Mouse (Mus musculus) thymus, postnatal 36 days (tissue): ENCODE measurements around the gene Nppa.

Source experiments
- DNase-seq, 2 experiments: peaks; one replicate each; pipeline ENCODE4 v3.0.0; 2022; ENCODE audit warnings: mixed read lengths in 2 of 2

Nppa gene

GRCm38 (mm10) chr4:148000202-148000772, at the start of gene Nppa:
Nppa (plus strand) TSS chr4:148000722.
- no peak for DNase-seq

- DNase-seq: no peak
Observed at GRCm38 (mm10) chr4:147953590-147953989, 46.9 kb upstream of the Nppa start.

GRCm38 (mm10) chr4:147957141-147957540, 43.4 kb upstream of the Nppa start:
- no peak for DNase-seq

- DNase-seq: peak; percentile 57
Observed at GRCm38 (mm10) chr4:147959881-147960831, 40.4 kb upstream of the Nppa start.

- no peak for DNase-seq
Observed at GRCm38 (mm10) chr4:147962781-147963180, 37.7 kb upstream of the Nppa start.

GRCm38 (mm10) chr4:147963623-147964022, 36.9 kb upstream of the Nppa start:
- no peak for DNase-seq

- DNase-seq: no peak
Observed at GRCm38 (mm10) chr4:147965712-147966111, 34.8 kb upstream of the Nppa start.

- DNase-seq: no peak
Observed at GRCm38 (mm10) chr4:147968816-147969215, 31.7 kb upstream of the Nppa start.

- no peak for DNase-seq
Observed at GRCm38 (mm10) chr4:147969337-147969736, 31.2 kb upstream of the Nppa start.

- DNase-seq: no peak
Observed at GRCm38 (mm10) chr4:147976237-147976636, 24.3 kb upstream of the Nppa start.

GRCm38 (mm10) chr4:147977726-147978125, 22.8 kb upstream of the Nppa start:
- no peak for DNase-seq

- no peak for DNase-seq
Observed at GRCm38 (mm10) chr4:147978391-147978790, 22.1 kb upstream of the Nppa start.

- DNase-seq: no peak
Observed at GRCm38 (mm10) chr4:147979441-147979860, 21.1 kb upstream of the Nppa start.

- DNase-seq: no peak
Observed at GRCm38 (mm10) chr4:147985205-147986132, 15.1 kb upstream of the Nppa start, which contains the start of gene Nppb. Nppb (plus strand) TSS chr4:147985788.

GRCm38 (mm10) chr4:147993571-147994095, 6.9 kb upstream of the Nppa start:
- no peak for DNase-seq

- no peak for DNase-seq
Observed at GRCm38 (mm10) chr4:147995311-147995710, 5.2 kb upstream of the Nppa start.

- no peak for DNase-seq
Observed at GRCm38 (mm10) chr4:148001013-148001789, 679 bp downstream of the Nppa start.

- no peak for DNase-seq
Observed at GRCm38 (mm10) chr4:148001866-148002265, 1.3 kb downstream of the Nppa start.

- DNase-seq: no peak
Observed at GRCm38 (mm10) chr4:148004361-148004760, 3.8 kb downstream of the Nppa start.

- no peak for DNase-seq
Observed at GRCm38 (mm10) chr4:148008412-148008811, 7.9 kb downstream of the Nppa start.

GRCm38 (mm10) chr4:148009641-148010040, 9.1 kb downstream of the Nppa start:
- DNase-seq: no peak

- no peak for DNase-seq
Observed at GRCm38 (mm10) chr4:148011332-148011731, 10.8 kb downstream of the Nppa start.
